Mouse (Mus musculus) kidney, embryonic 14.5 days (tissue): ENCODE data around the gene Elmod3. TPM values are rescaled to one million over a fixed set of nuclear protein-coding genes. Genes with fewer than 3 reads are reported as not detected.

Source experiments
- ATAC-seq: fragments of 200-750 bp; cut with Nextera tagmentation; 2 replicates; pipeline ENCODE4 v1.8.0; 2017; ENCODE audit warnings: moderate number of reproducible peaks, mild to moderate bottlenecking, moderate TSS enrichment, moderate library complexity; ENCODE audit not compliant: low FRiP score, low TSS enrichment
- H3K27ac ChIP-seq: fragments of 300-500 bp; sonication (generic); 2 replicates; pipeline ENCODE4 v1.5.1; 2014; ENCODE audit warnings: low read depth, mild to moderate bottlenecking, low read length, moderate library complexity, mixed read lengths
- H3K27me3 ChIP-seq: fragments of 300-500 bp; sonication (generic); 2 replicates; pipeline ENCODE4 v1.6.1; 2014; ENCODE audit warnings: mild to moderate bottlenecking, low read length; ENCODE audit not compliant: control insufficient read depth, insufficient read depth
- H3K36me3 ChIP-seq: fragments of 300-500 bp; sonication (generic); 2 replicates; pipeline ENCODE4 v1.6.1; 2014; ENCODE audit warnings: low read length, mixed read lengths; ENCODE audit not compliant: control insufficient read depth, insufficient read depth
- H3K4me1 ChIP-seq: fragments of 300-500 bp; sonication (generic); 2 replicates; pipeline ENCODE4 v1.6.1; 2014; ENCODE audit warnings: low read length, mixed read lengths; ENCODE audit not compliant: control insufficient read depth, insufficient read depth
- H3K4me2 ChIP-seq: fragments of 300-500 bp; sonication (generic); replicated peaks from 2 replicates; pipeline ENCODE4 v1.6.1; 2014; ENCODE audit warnings: low read depth, mild to moderate bottlenecking, low read length
- H3K4me3 ChIP-seq: fragments of 300-500 bp; sonication (generic); 2 replicates; pipeline ENCODE4 v1.5.1; 2014; ENCODE audit warnings: mild to moderate bottlenecking, low read length
- H3K9ac ChIP-seq: fragments of 300-500 bp; sonication (generic); 2 replicates; pipeline ENCODE4 v1.6.1; 2014; ENCODE audit warnings: low read depth, mild to moderate bottlenecking, low read length, moderate library complexity
- H3K9me3 ChIP-seq: fragments of 300-500 bp; sonication (generic); 2 replicates; pipeline ENCODE4 v1.6.1; 2016; ENCODE audit warnings: low read length; ENCODE audit not compliant: control insufficient read depth
- WGBS: fragments of 180-500 bp; shearing (Covaris S2); extraction: QIAGEN DNeasy Blood & Tissue Kit; methylation state at CpG from one replicate; pipeline ENCODE4 v1.1.7; 2014; 5-methylcytosine and 5-hydroxymethylcytosine counted together
- polyA plus RNA-seq: library from polyadenylated mRNA; unstranded; fragments of >200 nt; fragmentation: Nextera tagmentation; extraction: Ambion mirVana; gene quantifications from 2 replicates; pipeline ENCODE4 v1.2.1, GENCODE M21; 2014

The Elmod3 gene
- polyA plus RNA-seq: 10.4 and 15.0 TPM in 2 replicates

- peaks cover under 1% of the 10 kb centered on the region; the same call in 1 of the 2 replicates for H3K36me3 ChIP-seq
- ATAC-seq: peak; percentile 92
- peak within 1 kb of the TSS; percentile 76 for H3K27ac ChIP-seq
- peak within 1 kb of the TSS; percentile 64 for H3K9ac ChIP-seq
- 1% methylated on average over 38 of the region's 38 CpGs for WGBS
- H3K4me3 ChIP-seq: peak within 1 kb of the TSS; percentile 70
- H3K9me3 ChIP-seq: no peaks in the 10 kb centered on the region
- H3K4me1 ChIP-seq: peaks cover 17% of the 10 kb centered on the region
- H3K27me3 ChIP-seq: no peaks in the 10 kb centered on the region
- H3K4me2 ChIP-seq: peak within 1 kb of the TSS; percentile 64
These were observed at the start of gene Elmod3, which contains the start of gene Retsat for GRCm38 (mm10) chr6:72597956-72598753. Elmod3 (minus strand) TSS chr6:72598413. Retsat (plus strand) TSS chr6:72598475.

- H3K9me3 ChIP-seq: no peaks in the 10 kb centered on the region
- 54% methylated on average over 10 of the region's 10 CpGs for WGBS
- H3K4me2 ChIP-seq: no peak overlapping the region
- peak; percentile 63 for ATAC-seq
- no peak overlapping the region for H3K9ac ChIP-seq
- H3K36me3 ChIP-seq: peaks cover 13% of the 10 kb centered on the region; the same call in 1 of the 2 replicates
- peaks cover 24% of the 10 kb centered on the region; the same call in 1 of the 2 replicates for H3K4me1 ChIP-seq
- H3K4me3 ChIP-seq: no peak overlapping the region
- H3K27me3 ChIP-seq: no peaks in the 10 kb centered on the region
- no peak overlapping the region for H3K27ac ChIP-seq
These were observed 49.2 kb upstream of the Elmod3 start for GRCm38 (mm10) chr6:72647383-72647820.

- 83% methylated on average over 7 of the region's 7 CpGs for whole genome bisulfite sequencing
These were observed 47.2 kb upstream of the Elmod3 start for GRCm38 (mm10) chr6:72645364-72645763.

GRCm38 (mm10) chr6:72644576-72644975 lies 46.4 kb upstream of the Elmod3 start:
- WGBS: 83% methylated on average over 4 of the region's 4 CpGs
- H3K4me2 ChIP-seq: no peak overlapping the region
- H3K4me3 ChIP-seq: no peak overlapping the region
- no peak overlapping the region for H3K27ac ChIP-seq
- no peak for ATAC-seq
- H3K9me3 ChIP-seq: no peaks in the 10 kb centered on the region
- H3K27me3 ChIP-seq: no peaks in the 10 kb centered on the region
- H3K36me3 ChIP-seq: peaks cover 13% of the 10 kb centered on the region; the same call in 1 of the 2 replicates
- peaks cover 12% of the 10 kb centered on the region; the same call in 1 of the 2 replicates for H3K4me1 ChIP-seq
- no peak overlapping the region for H3K9ac ChIP-seq

More at GRCm38 (mm10) chr6:72645364-72645763, 47.2 kb upstream of the Elmod3 start:
- Histone ChIP-seq H3K9me3 (no peaks in the 10 kb centered on the region), H3K27ac (no peak overlapping the region), H3K9ac (no peak overlapping the region), H3K36me3 (peaks cover 13% of the 10 kb centered on the region; the same call in 1 of the 2 replicates), H3K4me3 (no peak overlapping the region), H3K4me1 (peaks cover 17% of the 10 kb centered on the region; the same call in 1 of the 2 replicates), H3K27me3 (no peaks in the 10 kb centered on the region), H3K4me2 (no peak overlapping the region)
- ATAC-seq: no peak

- ATAC-seq: no peak
- no peaks in the 10 kb centered on the region for H3K9me3 ChIP-seq
- no peaks in the 10 kb centered on the region; the same call in 1 of the 2 replicates for H3K36me3 ChIP-seq
- H3K4me3 ChIP-seq: no peak overlapping the region
- no peaks in the 10 kb centered on the region for H3K27me3 ChIP-seq
- no peak overlapping the region for H3K27ac ChIP-seq
- 79% methylated on average over 18 of the region's 18 CpGs for WGBS
- H3K4me2 ChIP-seq: no peak overlapping the region
- no peak overlapping the region for H3K9ac ChIP-seq
- peaks cover 5% of the 10 kb centered on the region for H3K4me1 ChIP-seq
These were observed 43.2 kb upstream of the Elmod3 start for GRCm38 (mm10) chr6:72641218-72641954.

GRCm38 (mm10) chr6:72636940-72637339 lies 38.7 kb upstream of the Elmod3 start:
- Histone ChIP-seq H3K4me1 (peaks cover 9% of the 10 kb centered on the region), H3K4me3 (no peak overlapping the region), H3K9ac (no peak overlapping the region), H3K9me3 (no peaks in the 10 kb centered on the region), H3K36me3 (peaks cover 17% of the 10 kb centered on the region), H3K27me3 (no peaks in the 10 kb centered on the region), H3K4me2 (no peak overlapping the region), H3K27ac (peak overlapping the region; percentile 26; the same call in 1 of the 2 replicates)
- ATAC-seq: no peak
- 73% methylated on average over 3 of the region's 3 CpGs for WGBS

GRCm38 (mm10) chr6:72635760-72636431 lies 37.7 kb upstream of the Elmod3 start:
- Histone ChIP-seq H3K27ac (peak overlapping the region; percentile 26; the same call in 1 of the 2 replicates), H3K4me3 (no peak overlapping the region), H3K36me3 (peaks cover 27% of the 10 kb centered on the region), H3K4me1 (peaks cover 9% of the 10 kb centered on the region), H3K4me2 (no peak overlapping the region), H3K9me3 (no peaks in the 10 kb centered on the region), H3K27me3 (no peaks in the 10 kb centered on the region), H3K9ac (no peak overlapping the region)
- peak; percentile 86 for ATAC-seq
- WGBS: 40% methylated on average over 12 of the region's 12 CpGs

- Histone ChIP-seq H3K4me2 (no peak overlapping the region), H3K4me3 (no peak overlapping the region), H3K36me3 (peaks cover 40% of the 10 kb centered on the region), H3K27ac (no peak overlapping the region), H3K27me3 (no peaks in the 10 kb centered on the region), H3K4me1 (peaks cover 9% of the 10 kb centered on the region), H3K9ac (no peak overlapping the region), H3K9me3 (no peaks in the 10 kb centered on the region)
- ATAC-seq: no peak
- WGBS: 20% methylated on average over 10 of the region's 10 CpGs
These were observed 36.1 kb upstream of the Elmod3 start for GRCm38 (mm10) chr6:72634311-72634710.
